Mouse (Mus musculus): Measurements from ENCODE around the gene Vapb. TPM values are rescaled to one million over a fixed set of nuclear protein-coding genes. Genes with fewer than 3 reads are reported as not detected.

Gene Vapb
- 22.2 and 27.2 TPM in 2 replicates for polyA plus RNA-seq (2015; fragmentation: Nextera tagmentation; extraction: Ambion mirVana)

DNA sequence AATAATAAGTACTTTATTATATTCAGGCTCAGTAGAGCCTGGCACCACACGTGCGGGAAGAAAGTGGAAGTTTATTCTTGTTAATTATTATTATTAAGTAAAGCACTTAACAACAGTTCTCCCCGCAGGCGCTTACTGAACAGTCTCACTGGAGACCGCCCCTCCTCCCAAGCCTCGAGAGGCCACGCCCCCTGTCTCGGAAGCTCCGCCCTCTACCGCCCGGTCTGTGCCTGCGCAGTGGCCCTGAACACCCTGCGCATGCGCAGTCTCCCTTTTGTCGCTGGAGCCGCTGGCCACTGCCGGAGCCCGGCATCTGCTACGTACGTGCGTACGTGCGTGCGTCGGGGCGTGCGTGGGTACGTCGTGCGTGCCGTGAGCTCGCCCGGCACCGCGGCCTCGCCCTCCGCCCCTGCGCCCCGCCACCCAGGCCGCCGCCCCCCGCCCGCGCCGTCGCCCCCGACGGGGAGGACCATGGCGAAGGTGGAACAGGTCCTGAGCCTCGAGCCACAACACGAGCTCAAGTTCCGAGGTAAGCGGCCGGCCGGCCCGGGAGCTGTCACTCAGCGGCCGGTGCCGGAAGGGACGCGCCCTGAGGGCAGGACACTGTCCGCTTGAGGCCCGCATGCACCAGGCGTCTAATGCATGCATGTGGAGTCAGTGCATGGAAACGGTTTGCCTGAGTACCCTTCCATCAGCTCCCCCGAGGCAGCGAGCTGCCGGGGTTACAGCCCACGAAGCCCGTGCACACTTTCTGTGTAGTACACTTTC lies at the start of gene Vapb:
Vapb (plus strand) TSS at position 290 of the 768 bp plus-strand sequence.

DNA sequence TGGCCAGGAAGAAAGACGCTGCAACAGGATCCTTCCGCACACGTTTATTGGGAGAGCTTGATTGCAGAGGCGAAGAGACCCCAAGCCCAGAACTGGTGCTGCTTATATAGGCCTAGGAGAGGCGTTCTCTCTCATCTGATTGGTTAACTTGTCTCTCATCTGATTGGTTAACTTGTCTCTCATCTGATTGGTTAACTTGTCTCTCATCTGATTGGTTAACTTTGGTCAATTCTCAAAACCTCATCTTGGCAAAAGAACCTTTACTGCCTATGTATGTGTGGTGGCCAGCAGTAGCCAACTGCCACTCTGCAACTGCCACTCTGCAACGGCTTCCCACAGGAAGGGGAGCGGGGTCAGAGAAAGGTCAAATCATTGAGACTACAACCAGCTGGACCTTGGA lies 18.2 kb upstream of the Vapb start, which contains the start of gene 1700010B08Rik:
1700010B08Rik (plus strand) TSS at position 301 of the 400 bp plus-strand sequence.

Small RNA genes within 50 kb of the gene (microRNA-seq; reads per million reads assigned to microRNA genes)
- gene Mir6340 (ENCODE audit: borderline replicate concordance, insufficient number of aligned reads) = not detected

Other genes starting within 250 kb of the Vapb start
- gene 1700021F07Rik, start 214.9 kb upstream of the Vapb start, polyA plus RNA-seq (2015; fragmentation: Nextera tagmentation; extraction: Ambion mirVana) = not detected in 2 replicates
- gene Ankrd60, start 159.1 kb upstream of the Vapb start, polyA plus RNA-seq (2015; fragmentation: Nextera tagmentation; extraction: Ambion mirVana) = not detected in 2 replicates
- 33.6 and 38.0 TPM in 2 replicates for gene Rab22a, start 77.8 kb upstream of the Vapb start, polyA plus RNA-seq (2015; fragmentation: Nextera tagmentation; extraction: Ambion mirVana)
- gene 1700010B08Rik, start 18.1 kb upstream of the Vapb start, polyA plus RNA-seq (2015; fragmentation: Nextera tagmentation; extraction: Ambion mirVana) = not detected in 2 replicates

All from adrenal gland, postnatal 0 days (tissue).